Comparison of ENCODE assay signal across 10 mouse cellular contexts in the genomic region with DNA sequence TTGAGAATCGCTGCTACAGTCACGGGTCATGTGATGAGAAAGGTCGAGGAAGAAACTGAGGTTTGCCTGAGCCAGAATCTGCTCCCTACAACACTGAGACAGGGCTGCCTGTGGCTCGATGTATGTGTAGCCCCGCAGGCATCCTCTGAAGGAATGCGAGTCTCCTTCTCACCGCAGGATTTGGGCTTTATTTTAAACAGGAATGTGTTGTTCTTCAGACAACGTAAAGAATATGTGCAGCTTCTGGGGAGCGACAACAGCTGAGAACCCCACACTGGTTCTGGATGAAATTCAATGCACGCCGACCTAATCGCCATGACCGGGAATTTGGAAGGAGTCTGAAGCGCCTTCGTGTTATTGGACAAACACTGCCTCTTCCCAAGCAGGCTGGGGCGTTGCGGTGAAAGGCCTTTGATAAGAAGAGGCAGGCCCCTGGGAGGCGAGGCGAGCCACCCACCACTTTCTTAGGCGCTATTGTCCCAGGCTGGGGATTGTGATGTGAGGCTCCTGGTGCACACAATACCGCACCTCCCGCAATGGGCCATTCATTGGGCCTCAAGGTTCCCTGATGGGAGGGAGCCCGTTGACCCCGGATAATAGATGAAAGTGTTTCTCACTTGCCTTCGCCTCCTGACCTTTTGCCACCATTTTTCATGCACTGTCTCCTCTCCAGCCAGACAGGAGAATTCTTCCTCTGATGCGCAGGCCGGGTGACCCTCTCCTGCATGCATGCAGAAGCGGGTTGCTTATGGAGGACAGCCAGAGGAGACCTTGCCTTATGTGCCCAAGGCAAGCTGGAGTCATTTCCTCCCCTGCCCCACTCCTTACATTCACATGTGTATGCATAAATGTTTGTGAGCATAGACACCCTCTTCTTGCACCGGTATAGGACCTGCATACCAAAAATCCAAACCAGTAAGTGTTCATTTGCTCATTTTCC.
DNase-seq lines count a peak whose midpoint lies in the region; ATAC-seq lines count a peak whose summit lies in the region.
"Had no signal": no experiment of that assay in that cellular context is flagged by ENCODE, and none has a peak within 500 bp of the region (broad histone marks: within the 10 kb centered on the region; RNA-seq: fewer than 3 reads in every experiment).

No protein-coding gene starts in this region.

- H3K4me2 ChIP-seq in kidney, embryonic 15.5 days, result peak overlapping the region; percentile 46
- H3K4me2 ChIP-seq in limb, embryonic 11.5 days (ENCODE audit: low read depth, severe bottlenecking), result peak overlapping the region; percentile 5

- no peaks in the 10 kb centered on the region for H3K9me3 ChIP-seq in kidney, embryonic 15.5 days (replicated peaks)
- H3K9me3 ChIP-seq in forebrain, embryonic 10.5 days, result no peaks in the 10 kb centered on the region
- no peaks in the 10 kb centered on the region for H3K9me3 ChIP-seq in limb, embryonic 11.5 days (ENCODE audit: control insufficient read depth, low read length)

- no peaks in the 10 kb centered on the region for H3K36me3 ChIP-seq in kidney, embryonic 15.5 days
- no peaks in the 10 kb centered on the region for H3K36me3 ChIP-seq in forebrain, embryonic 10.5 days (replicated peaks)
- H3K36me3 ChIP-seq in limb, embryonic 11.5 days (ENCODE audit: control insufficient read depth, insufficient read depth, low read length), result no peaks in the 10 kb centered on the region

- peaks cover 8% of the 10 kb centered on the region for H3K4me1 ChIP-seq in kidney, embryonic 15.5 days
- H3K4me1 ChIP-seq in forebrain, embryonic 10.5 days, result peaks cover 36% of the 10 kb centered on the region
- H3K4me1 ChIP-seq in limb, embryonic 11.5 days (ENCODE audit: control insufficient read depth, insufficient read depth, low read length), result 0 out of 2 replicates have a peak, but pooled peaks cover 6% of the 10 kb centered on the region

- no peak overlapping the region for H3K27ac ChIP-seq in kidney, embryonic 15.5 days
- peak overlapping the region; percentile 79 for H3K27ac ChIP-seq in forebrain, embryonic 10.5 days
- no peak overlapping the region for H3K27ac ChIP-seq in limb, embryonic 11.5 days (replicated peaks; ENCODE audit: low read depth, low read length)
- H3K27ac ChIP-seq: kidney, postnatal 0 days had no signal

- H3K9ac ChIP-seq in kidney, embryonic 15.5 days, result no peak overlapping the region
- no peak overlapping the region for H3K9ac ChIP-seq in limb, embryonic 11.5 days (ENCODE audit: low read length)

- ATAC-seq in kidney, embryonic 15.5 days (replicated peaks; ENCODE audit: low FRiP score), result no peak
- no peak for ATAC-seq in limb, embryonic 11.5 days (ENCODE audit: insufficient number of reproducible peaks, low FRiP score, low TSS enrichment, low read depth)

- no peak overlapping the region for H3K4me3 ChIP-seq in kidney, embryonic 15.5 days (replicated peaks)
- peak overlapping the region; percentile 27 for H3K4me3 ChIP-seq in forebrain, embryonic 10.5 days
- no peak overlapping the region for H3K4me3 ChIP-seq in limb, embryonic 11.5 days (ENCODE audit: low read depth, low read length)

- 16% methylated on average over 29 of the region's 29 CpGs for WGBS in kidney, embryonic 15.5 days
- 3% methylated on average over 29 of the region's 29 CpGs for WGBS in forebrain, embryonic 10.5 days
- 16% methylated on average over 29 of the region's 29 CpGs for WGBS in limb, embryonic 11.5 days

- DNase-seq in kidney, postnatal 25 days, result no peak
- peak; percentile 56 for DNase-seq in forebrain, embryonic 10.5 days (ENCODE audit: extremely low spot score, low spot score)
- no peak for DNase-seq in limb, embryonic 11.5 days (ENCODE audit: low spot score)
- DNase-seq in retina, embryonic 14.5 days (ENCODE audit: low spot score), result peak; percentile 47
- DNase-seq in left cerebral cortex, adult 9 months (ENCODE audit: low spot score in 2 of 2), result no peak
- DNase-seq in layer of hippocampus, postnatal 14 days (ENCODE audit: low spot score in 2 of 2), result no peak
- DNase-seq in thymus, postnatal 4 days, result no peak
- DNase-seq: lung, adult 2 months had no signal

- H3K27me3 ChIP-seq in kidney, embryonic 15.5 days, result peaks cover 14% of the 10 kb centered on the region; the same call in 1 of the 2 replicates
- H3K27me3 ChIP-seq in forebrain, embryonic 10.5 days (ENCODE audit: poor library complexity, severe bottlenecking), result peaks cover 61% of the 10 kb centered on the region
- H3K27me3 ChIP-seq in limb, embryonic 11.5 days (ENCODE audit: control insufficient read depth, insufficient read depth, low read length), result no peaks in the 10 kb centered on the region

Comparison
In these comparisons a context has a peak if more than half of its experiments do, and no peak if none do; other contexts are left out.
1. DNase-seq: peak in forebrain, embryonic 10.5 days (single experiment) and retina, embryonic 14.5 days (single experiment); none in kidney, postnatal 25 days (0 of 2), limb, embryonic 11.5 days (single experiment), left cerebral cortex, adult 9 months (0 of 2), layer of hippocampus, postnatal 14 days (0 of 2) and thymus, postnatal 4 days (single experiment).